Mouse (Mus musculus) cerebellum, adult 2 months (tissue): ENCODE data around the gene Iars.

Experiments
- CTCF ChIP-seq: fragments of 200-500 bp; IDR thresholded peaks from 2 replicates; pipeline ENCODE4 v1.5.1; 2011; ENCODE audit warnings: low read depth, mild to moderate bottlenecking, control low read depth, low read length, moderate library complexity, borderline replicate concordance; ENCODE audit not compliant: insufficient read depth
- POLR2A ChIP-seq: fragments of 200-500 bp; IDR thresholded peaks from 2 replicates; pipeline ENCODE4 v1.6.1; 2011; ENCODE audit warnings: low read length, control low read depth, borderline replicate concordance; ENCODE audit not compliant: insufficient read depth

DNA sequence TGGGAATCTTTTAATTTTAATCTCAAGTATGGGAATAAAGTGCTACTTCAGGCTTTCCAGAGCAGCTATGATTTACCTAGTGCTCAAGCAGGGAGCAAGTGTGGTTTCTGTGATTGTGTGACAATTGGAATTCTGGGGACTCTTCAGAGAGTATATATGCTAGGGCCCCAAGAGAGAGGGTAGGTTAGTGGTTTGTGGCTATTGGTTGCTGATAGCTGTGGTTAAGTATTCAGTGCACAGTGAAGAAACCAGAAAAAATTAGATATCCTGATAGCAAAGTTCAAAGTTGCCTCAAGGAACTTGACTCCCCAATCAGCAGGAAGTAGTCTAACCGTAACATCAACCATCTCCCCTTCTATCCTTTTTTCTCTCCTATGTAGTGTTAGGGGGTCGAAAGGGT lies 4.1 kb upstream of the Iars start:
- TF ChIP-seq CTCF, result no peak
- no peak for TF ChIP-seq POLR2A
